Mouse (Mus musculus): ENCODE measurements around the gene Bud23. TPM values are rescaled to one million over a fixed set of nuclear protein-coding genes. Genes with fewer than 3 reads are reported as not detected.
"Not testable (repeated sequence)": the region's sequence is repeated elsewhere in the genome, so short reads cannot be mapped to it uniquely, and the experiment has no call there.

Bud23 gene
- total RNA-seq, 2 experiments from 2014 or later: 49.4 to 60.1 TPM

DNA sequence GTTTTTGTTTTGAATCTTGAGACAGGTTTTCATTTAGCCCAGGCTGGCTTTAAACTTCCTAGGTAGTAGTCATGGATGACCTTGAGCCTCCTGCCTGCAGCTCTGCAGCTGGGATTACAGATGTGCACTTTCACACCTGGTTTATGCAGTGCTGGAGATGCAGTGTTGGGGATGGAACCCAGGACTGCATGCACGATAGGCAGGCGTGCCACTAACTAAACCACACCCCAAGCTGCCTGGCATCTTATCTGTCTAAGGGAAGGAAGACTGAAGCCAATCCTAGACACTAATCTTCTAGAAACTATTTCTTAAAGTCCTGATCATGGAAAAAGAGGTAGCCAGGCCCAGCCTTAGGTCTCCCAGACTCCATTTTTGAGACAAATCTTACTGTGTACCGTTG lies 5.7 kb upstream of the Bud23 start:
- no peak for DNase-seq

DNA sequence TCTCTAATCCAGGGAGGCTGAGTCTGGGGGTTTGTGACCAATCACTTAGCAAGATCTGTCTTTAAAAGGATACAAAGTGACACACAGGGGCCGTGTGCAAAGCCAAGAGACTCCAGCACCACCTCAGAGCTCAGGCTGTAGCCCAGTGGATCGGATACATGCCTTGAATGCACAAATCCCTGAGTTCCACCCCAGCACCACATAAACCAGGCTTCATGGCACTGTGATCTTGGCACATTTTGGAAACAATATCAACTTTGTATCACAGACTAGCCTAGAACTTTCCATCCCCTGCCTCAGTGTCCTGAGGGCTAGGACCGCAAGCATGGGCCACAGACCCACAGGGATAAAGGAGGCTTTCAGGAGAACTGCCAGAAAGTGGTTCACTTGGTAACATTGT lies 1.2 kb upstream of the Bud23 start:
- no peak for DNase-seq

DNA sequence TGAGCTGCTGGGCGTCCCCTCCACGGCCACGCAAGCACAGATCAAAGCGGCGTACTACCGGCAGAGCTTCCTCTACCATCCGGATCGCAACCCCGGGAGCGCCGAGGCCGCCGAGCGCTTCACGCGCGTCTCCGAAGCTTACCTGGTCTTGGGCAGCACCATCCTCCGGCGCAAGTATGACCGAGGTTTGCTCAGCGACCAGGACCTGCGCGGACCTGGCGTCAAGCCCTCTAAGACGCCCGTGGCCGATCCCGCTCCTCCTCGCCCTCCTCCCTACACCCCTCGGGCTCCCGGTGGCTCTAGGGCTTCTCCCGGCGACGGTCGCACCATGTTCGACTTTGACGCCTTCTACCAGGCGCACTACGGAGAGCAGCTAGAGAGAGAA lies 385 bp downstream of the Bud23 start:
- DNase-seq: no peak

DNA sequence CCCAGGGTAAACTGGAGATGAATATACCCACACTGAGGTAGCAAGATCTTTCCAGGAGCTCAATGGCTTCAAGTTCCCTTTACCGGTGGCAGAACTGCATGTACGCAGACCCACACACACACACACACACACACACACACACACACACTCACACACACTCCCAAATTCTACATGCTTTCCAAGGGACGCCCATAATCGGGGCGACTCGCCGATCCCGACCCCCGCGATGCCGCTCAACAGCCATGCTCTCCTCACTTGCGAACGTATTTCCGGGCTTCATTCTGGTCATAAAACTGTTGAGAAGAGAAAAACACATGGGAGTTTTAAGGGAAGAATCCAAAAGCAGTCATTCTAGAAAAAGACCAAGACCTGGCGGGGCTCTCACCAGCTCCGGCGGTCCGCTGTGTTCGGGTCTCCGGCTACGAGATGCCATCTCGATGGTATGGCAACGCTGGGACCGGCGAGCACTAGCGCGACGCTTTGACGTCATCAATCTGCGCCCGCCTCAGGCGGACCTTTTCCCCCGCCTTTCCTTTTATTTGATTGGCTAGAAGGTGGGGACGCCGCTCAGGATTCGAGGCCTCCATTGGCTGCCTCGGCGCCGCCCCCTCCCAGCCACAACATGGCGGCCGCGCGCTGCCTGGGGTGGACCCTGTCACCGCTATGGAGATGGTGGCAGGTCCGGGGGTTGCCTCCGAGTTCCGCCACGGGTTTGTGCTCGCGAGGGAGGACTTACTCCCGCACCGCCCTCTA lies 954 bp downstream of the Bud23 start, which contains the start of gene Dnajc30:
Gene Dnajc30 (plus strand): TSS at position 574 of the 753 bp plus-strand sequence.
- peak; percentile 97 for DNase-seq

DNA sequence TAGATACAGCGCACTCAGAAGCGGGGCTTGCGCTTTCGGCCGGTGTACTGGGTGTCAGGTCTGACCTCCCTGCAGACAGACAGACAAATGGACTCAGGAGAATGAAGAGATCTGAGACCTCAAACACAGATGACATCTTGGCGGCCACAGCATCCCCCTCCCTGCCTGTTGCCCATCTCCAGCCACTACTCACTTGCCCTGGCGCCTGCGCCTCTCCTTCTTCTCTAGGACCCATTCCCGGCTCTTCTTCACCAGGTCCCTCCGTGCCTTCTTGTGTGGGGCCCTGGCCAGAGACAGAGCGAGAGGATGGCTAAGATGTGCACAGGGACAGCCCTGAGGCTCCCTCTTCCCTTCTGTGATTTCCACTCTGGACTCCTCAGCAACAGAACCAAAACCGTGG lies 11.4 kb downstream of the Bud23 start:
- DNase-seq: no peak

DNA sequence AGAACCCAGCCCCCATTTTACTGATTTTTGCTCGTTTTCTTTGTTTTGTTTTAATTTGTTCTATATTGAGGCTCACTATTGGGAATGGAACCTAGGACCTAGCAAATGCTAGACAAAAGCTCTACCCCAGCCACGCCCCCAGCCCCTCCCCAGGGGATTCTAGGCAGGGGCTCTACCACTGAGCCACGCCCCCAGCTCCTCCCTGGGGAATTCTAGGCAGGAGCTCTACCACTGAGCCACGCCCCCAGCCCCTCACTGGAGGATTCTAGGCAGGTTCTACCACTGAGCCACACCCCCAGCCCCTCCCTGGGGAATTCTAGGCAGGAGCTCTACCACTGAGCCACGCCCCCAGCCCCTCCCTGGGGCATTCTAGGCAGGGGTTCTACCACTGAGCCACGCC lies 15.5 kb downstream of the Bud23 start:
- not testable (repeated sequence) for DNase-seq

DNA sequence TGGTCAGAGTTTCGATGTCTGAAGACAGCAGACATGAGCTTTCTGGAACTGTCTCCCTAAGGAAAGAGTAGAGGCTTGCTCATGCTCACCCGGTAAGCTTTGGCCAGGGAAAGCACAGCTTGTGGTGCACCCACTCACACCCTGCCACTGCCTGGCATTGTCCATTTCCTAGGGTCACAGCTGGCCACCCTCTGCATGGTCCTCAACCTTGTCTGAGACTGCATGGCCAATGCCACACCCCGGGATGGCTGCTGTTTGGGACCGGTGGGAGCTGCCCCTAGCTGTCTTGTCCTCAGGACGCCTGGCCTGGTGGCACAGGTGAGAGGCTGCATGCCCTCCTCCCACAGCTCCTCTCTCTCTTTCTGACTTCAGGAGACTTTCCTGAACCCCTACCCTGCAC lies 16.2 kb downstream of the Bud23 start:
- DNase-seq: no peak

DNA sequence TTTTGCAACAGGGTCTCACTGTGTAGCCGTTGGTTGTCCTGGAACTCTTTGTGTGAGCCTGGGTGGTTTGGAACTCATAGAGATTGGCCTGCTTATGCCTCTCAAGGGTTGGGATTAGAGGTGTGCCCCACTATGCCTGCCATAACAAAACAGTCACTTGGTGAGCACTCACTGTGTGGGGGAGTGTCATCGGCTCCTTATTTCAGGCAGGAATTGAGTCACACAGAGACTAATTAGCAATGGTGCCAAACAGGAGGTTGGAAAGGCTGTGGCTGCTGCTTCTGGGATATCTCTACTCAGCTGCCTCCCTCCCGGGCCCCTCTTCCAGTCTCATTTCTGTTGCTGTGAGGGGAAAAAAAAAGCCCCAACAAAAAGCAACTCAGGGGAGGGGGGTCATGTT lies 20.2 kb downstream of the Bud23 start:
- no peak for DNase-seq

DNA sequence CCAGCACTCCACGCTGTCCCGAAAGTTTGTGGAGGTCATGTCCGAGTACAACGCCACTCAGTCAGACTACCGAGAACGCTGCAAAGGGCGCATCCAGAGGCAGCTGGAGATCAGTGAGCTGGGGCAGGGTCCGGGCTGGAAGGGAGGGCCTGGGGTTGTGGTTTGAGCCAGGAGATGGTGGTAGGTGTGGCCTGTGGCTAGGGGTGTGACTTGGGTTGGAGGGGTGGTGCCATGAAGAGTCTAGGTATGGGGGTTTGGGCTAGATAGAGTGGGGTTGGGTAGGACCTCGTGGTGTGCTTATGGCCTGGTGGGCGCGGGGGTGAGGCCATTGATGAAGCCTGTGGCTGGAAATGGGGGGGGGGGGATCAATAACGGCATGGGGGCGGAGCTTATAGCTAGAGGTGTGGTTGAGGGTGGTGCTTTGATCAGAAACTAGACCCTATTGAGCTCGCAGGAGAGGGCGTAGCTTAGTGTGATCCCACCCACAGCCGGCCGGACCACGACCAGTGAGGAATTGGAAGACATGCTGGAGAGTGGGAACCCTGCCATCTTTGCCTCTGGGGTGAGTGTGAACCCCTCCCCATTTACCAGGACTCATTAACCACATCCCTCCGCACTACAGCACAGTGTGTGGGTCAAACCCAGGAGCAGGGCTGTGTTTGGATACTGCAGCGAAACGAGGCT lies 22.5 kb downstream of the Bud23 start:
- DNase-seq: no peak

DNA sequence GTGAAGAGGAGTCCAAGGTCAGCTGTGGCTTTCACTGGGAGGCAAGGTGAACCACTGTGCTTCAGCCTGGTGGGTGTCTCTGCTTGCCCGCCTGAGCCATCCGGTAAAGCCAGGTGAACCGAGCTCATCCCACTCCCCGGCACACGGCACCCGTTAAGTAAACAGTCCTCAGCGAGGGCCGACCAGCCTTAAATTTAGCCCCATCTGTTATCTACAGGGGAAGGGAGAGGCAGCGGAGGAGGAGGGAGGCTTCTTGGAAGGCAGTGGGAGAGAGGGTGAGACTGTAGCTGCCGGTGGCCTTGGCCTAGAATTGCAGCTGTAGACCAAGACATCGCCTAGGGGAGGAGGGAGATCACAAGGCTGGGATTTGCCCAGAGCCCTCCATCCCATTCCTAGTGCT lies 24.0 kb downstream of the Bud23 start:
- no peak for DNase-seq

DNA sequence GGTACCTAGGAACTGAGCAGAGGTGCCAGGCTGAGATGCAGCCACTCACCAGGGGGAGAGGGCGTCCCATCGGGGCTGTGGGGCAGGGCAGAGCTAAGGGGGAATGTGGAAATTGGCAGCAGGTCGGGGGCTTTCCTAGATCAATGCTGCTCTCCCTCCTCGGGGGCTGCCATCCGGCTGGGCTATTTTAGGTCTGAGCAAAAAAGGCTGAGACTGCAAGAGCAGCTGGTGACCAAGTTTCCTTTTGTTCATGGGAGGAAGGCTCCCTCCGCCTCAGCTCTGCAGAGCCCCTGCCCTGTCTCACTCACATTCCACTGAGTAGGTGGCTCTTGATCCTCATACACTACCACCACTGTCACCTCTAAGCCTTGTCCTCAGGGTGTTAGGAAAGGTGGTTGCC lies 24.7 kb downstream of the Bud23 start:
- no peak for DNase-seq

DNA sequence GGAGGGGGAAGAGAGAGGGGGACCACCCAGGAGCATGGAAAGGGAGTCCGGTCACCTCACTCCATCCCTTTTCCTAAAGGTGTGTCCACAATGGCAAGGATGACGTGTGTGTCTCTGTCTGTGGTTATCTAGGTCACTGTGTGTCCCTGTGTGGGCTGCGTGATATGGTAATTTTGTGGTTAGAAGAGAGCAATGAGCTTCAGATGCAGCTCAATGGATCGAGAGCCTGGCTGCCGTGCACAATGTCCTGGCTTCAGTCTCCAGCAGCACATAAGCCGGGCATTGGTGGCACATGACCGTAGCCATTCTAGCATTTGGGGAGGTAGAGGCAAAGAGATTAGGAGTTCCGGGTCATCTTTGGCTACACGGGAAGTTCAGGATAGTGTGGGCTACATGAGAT lies 25.2 kb downstream of the Bud23 start:
- no peak for DNase-seq

DNA sequence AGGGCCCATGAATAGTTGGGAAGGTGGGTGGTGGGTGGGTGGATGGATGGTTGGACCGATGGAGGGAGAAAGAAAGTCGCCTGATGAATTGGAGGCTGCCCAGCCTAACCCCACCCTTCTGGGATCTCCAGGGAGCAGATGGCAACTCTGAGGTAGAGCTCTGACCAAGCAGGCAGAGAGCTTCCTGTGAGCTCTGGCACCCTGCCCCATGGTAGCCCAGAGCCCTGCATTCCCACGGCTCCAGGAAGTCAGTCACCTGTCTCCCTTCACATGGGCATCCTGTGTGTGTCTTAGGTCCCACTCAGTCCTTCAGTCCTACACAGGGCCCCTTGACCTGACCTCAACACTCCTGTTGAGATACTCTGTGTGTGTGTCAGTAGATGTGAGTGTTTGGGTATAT lies 26.8 kb downstream of the Bud23 start:
- DNase-seq: no peak

DNA sequence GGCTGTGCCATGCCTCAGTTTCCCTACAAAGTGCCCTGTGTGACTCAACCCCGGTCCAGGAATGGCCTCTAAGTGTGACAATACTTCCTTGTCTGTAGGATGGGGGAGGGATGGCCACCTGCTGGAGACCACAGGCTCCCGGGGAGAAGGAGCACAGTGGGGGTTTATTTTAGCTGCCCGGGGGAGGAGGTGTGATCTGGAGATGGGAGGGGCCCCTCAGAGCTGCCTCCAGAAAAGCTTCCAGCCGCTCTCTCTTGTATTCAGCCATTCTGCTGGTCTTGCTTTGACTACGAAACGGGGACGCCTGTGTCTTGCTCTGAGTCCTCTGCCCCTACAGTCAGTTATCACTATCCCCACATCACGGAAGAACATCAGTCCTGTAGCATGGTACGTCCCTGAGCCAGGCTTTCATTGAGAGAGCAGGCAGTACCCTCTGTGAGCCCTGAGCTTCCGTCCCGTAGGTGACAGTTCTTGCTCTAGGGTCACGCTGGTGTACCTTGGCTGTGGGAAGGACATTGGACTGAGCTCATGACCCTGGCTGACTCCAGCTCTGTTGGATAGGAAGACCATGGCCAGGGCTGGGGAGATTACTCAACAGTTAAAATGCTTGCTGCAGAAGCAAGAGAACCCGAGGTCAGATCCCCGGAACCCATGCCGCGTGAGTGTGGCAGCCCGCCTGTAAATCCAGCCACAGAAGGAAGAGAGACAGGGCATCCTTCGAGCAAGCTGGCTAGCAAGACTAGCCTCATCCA lies 29.0 kb downstream of the Bud23 start:
- no peak for DNase-seq

DNA sequence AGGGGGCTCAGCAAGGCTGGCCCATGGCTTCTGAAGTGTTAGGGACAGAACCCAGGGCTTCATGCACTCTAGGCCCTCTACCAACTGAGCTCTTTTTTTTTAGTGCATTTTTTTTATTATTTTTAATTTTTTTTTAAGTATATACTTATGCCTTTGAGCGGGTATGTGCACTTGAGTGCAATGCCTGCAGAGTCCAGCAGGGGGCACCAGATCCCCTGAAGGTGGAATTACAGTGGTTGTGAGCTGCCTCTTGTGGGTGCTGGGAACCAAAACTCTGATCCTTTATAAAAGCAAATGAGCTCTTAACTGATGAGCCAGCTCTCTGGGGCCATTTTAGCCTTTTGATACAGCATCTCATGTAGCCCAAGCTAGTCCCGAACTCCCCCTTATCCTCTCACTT lies 30.2 kb downstream of the Bud23 start:
- DNase-seq: no peak

DNA sequence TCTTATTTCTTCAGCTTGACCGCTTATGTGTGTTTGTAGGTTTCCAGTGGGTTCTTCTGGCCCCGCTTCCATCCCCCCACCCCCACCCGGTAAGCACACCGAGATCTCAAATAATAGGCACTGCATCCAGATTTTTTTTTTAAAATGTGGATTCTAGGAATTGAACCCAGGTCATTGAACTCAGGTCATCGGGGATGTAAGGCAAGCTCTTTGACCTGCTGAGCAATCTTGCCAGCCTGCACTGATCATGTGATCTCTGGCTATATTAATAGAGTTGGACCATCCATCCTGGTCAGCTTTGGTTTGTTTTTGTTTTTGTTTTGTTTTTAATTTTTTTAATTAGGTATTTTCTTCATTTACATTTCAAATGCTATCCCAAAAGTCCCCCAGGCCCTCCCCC lies 32.2 kb downstream of the Bud23 start:
- no peak for DNase-seq

DNA sequence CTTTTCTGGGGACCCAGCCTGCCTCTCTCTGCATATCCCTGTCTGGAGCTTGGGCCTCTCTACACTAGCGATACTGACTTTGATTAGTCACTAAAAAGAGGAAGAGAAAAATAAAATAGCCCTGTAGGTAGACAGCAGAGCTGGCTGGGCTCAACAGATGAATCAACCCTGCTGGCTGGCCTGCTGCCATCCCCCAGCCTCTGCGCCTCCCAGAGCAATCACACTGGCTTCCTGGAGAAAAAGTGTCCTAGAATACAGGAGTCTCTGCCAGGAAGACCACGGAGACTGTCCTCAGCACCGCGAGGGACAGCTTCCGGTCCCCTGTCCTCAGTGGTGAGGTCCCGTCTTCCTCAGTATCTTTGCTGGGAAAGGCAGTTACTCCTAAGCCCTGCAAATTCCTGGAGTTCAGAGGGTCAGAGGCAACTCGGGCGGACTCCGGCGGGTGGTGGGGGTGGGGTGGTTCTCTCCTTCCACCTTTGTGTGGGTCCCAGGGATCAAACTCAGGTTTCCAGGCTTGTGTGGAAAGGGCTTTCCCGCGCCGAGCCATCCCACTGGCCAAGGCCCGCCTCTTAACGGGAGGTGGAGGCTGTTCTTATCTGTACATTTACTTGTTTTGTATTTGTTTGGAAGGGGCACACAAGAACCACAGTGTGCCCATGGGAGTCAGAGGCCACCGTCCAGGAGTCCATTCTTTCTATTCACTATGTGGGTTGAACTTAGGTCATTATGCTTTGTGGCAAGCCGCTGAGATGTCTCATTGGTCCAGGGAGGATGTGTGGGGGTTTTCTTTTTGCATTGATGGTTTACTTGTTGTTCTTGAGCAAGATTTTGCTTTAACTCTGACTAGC lies 35.5 kb downstream of the Bud23 start:
- DNase-seq: peak in 1 of 2 experiments; percentile 49

DNA sequence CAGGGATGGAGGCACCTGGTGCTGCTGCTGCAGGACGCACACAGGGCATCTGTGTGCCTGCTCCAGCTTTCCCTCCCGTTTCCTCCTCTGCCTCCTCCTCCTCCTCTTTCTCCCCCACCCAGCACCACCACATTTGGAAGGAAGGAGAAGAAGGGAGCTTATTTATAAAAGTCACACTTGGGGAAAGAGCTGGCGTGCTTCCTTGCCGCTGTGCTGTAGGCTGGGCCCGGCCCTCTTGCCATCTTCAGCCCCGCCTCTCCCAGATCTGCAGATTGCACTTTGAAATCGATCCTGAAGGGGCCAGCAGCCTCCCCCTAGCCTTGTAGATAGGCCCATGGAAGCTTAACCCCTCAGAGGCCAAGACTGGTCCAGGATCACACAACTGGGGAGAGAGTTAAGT lies 38.9 kb downstream of the Bud23 start:
- DNase-seq: no peak

DNA sequence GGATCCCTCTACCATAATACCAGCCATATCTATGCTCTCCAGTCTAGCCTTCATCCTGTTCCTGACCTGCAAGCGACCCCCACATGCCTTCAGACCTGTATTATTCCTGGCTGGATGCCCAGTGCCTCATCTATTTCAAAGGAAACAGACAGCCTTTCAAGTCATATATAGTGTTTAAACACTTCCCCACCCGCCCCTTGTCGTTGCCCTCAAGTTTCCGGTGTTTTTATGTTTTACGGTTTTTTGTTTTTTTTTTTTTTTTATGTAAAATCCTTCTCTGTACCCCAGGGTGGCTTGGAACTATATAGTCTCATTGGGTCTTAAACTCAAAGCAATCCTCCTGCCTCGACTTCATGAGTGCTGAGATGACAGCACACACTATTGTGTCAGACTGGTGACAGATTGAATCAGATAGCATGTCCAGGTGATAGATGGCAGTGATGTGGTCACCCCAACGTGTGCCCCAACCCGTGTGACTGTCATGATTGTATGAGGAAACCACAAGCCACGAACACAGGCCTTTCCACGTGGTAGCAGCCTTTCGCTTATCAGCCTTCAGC lies 40.0 kb downstream of the Bud23 start:
- DNase-seq: no peak

DNA sequence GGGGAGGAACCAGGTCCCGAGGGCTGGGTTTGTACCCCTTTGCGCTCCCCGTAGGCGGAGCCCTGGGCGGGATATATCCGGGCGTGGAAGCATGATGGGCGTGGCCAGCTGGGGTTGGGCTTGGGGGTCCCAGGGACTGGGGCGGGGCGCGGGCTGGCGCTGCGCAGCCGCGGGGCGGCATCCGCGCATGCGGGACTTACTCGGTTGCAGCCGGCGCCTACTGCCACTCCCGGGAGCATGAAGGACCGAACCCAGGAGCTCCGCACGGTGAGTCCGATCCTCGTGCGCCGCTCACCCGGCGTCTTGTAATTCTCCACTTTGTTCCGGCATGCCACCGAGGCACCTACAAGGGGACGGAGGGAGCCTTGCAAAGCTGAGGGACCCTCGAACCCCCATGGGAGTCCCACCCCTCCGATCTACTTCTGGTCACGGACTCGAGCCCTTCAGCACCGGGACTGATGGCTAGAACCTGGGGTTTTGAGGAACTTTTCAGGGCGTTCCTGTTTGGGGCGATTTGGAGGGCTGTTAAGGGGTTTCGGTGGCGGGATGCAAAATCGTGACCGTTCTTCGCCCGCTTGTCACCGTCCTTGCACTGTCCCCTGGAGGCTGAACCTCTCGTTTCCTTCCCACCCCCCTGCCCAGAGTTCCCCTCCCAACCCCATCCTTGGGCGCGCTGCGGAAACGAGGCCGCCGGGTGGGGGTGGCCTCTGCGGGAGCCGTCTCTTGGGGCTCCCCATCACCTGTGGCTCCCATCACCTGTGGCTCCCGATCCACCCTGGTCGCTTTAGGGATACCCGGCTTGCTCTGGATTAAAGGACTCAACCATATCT lies 41.2 kb downstream of the Bud23 start, which contains the start of gene Stx1a:
Gene Stx1a (plus strand): TSS at position 139 of the 830 bp plus-strand sequence.
- peak; percentile 88 to 89 for DNase-seq

DNA sequence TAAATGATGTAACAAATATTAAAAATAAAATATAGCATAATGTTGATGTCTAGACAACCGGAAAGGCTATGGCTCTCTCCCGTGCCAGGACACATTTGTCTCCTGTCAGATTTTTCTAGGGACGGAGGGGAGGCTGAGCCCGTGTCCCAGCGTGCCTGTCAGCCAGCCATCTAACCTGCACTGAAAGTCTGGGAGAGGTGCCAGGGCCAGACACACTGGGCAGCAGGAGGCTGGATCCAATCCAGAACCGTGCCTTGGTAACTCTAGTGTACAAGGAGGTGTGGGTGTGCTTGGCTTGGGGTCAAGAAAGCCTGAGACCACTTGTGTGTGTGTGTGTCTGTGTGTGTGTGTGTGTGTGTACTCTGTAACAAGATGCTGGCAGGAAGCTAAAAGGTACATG lies 42.9 kb downstream of the Bud23 start:
- no peak for DNase-seq

Measured in layer of hippocampus, postnatal 36 days (tissue).